Mouse (Mus musculus) hindbrain, postnatal 0 days (tissue): ENCODE measurements around the gene Ncoa3. TPM values are rescaled to one million over a fixed set of nuclear protein-coding genes. Genes with fewer than 3 reads are reported as not detected.
A peak's percentile ranks its signal among the peaks of the same experiment; 100 is the strongest.

Experiments
- ATAC-seq: fragments of 200-750 bp; cut with Nextera tagmentation; 2 replicates; pipeline ENCODE4 v1.8.0; 2017; ENCODE audit warnings: mild to moderate bottlenecking, moderate TSS enrichment, moderate library complexity
- DNase-seq: peaks from one replicate; pipeline ENCODE4 v3.0.0-alpha.2; 2015; ENCODE audit warnings: low spot score
- H3K27ac ChIP-seq: fragments of 300-500 bp; sonication (generic); 2 replicates; pipeline ENCODE4 v1.5.1; 2014; ENCODE audit warnings: mild to moderate bottlenecking
- H3K27me3 ChIP-seq: fragments of 300-500 bp; sonication (generic); 2 replicates; pipeline ENCODE4 v1.6.1; 2014; ENCODE audit warnings: low read length, mixed read lengths; ENCODE audit not compliant: insufficient read depth
- H3K36me3 ChIP-seq: fragments of 300-500 bp; sonication (generic); 2 replicates; pipeline ENCODE4 v1.6.1; 2014; ENCODE audit warnings: low read length, mixed read lengths; ENCODE audit not compliant: insufficient read depth
- H3K4me1 ChIP-seq: fragments of 300-500 bp; sonication (generic); 2 replicates; pipeline ENCODE4 v1.6.1; 2014; ENCODE audit warnings: antibody characterized with exemption, low read length, mixed read lengths; ENCODE audit not compliant: insufficient read depth
- H3K4me2 ChIP-seq: fragments of 300-500 bp; sonication (generic); 2 replicates; pipeline ENCODE4 v1.6.1; 2014; ENCODE audit warnings: low read depth, mild to moderate bottlenecking, low read length, moderate library complexity, mixed read lengths
- H3K4me3 ChIP-seq: fragments of 300-500 bp; sonication (generic); 2 replicates; pipeline ENCODE4 v1.5.1; 2014; ENCODE audit warnings: low read length
- H3K9ac ChIP-seq: fragments of 300-500 bp; sonication (generic); replicated peaks from 2 replicates; pipeline ENCODE4 v1.6.1; 2014; ENCODE audit warnings: mild to moderate bottlenecking, low read length, moderate library complexity, mixed read lengths
- H3K9me3 ChIP-seq: fragments of 300-500 bp; sonication (generic); 2 replicates; pipeline ENCODE4 v1.6.1; 2016; ENCODE audit warnings: low read length, mixed read lengths
- CTCF ChIP-seq: IDR thresholded peaks from 2 replicates; pipeline ENCODE4 v1.5.1; 2016; ENCODE audit warnings: antibody characterized with exemption, control low read depth, low read depth
- WGBS: fragments of 180-500 bp; shearing (Covaris S2); extraction: QIAGEN DNeasy Blood & Tissue Kit; methylation state at CpG from one replicate; pipeline ENCODE4 v1.1.7; 2014; 5-methylcytosine and 5-hydroxymethylcytosine counted together
- polyA plus RNA-seq: library from polyadenylated mRNA; unstranded; fragments of >200 nt; fragmentation: Nextera tagmentation; extraction: Ambion mirVana; gene quantifications from 2 replicates; pipeline ENCODE4 v1.2.1, GENCODE M21; 2015
- total RNA-seq: library from RNA; depleted of rRNA; stranded (reverse); fragments of >200 nt; gene quantifications from 2 replicates; pipeline ENCODE4 v1.2.3, GENCODE M21; 2014

Gene Ncoa3
- total and polyA plus RNA-seq, 2 experiments from 2014 or later: 10.8 to 28.3 TPM

GRCm38 (mm10) chr2:166021642-166022041, 29.2 kb downstream of the Ncoa3 start:
- TF ChIP-seq CTCF: no peak
- H3K9ac ChIP-seq: no peak overlapping the region; the same call in 1 of the 2 replicates
- DNase-seq (peak; percentile 83), ATAC-seq (no peak)
- WGBS: 17% methylated on average over 3 of the region's 3 CpGs
- H3K27me3 ChIP-seq: no peaks in the 10 kb centered on the region
- H3K27ac ChIP-seq: peak overlapping the region; percentile 86
- H3K9me3 ChIP-seq: no peaks in the 10 kb centered on the region
- no peak overlapping the region for H3K4me2 ChIP-seq
- H3K36me3 ChIP-seq: no peaks in the 10 kb centered on the region
- H3K4me3 ChIP-seq: no peak overlapping the region
- peaks cover 13% of the 10 kb centered on the region; the same call in 1 of the 2 replicates for H3K4me1 ChIP-seq

- no peak overlapping the region for H3K4me2 ChIP-seq
- H3K4me3 ChIP-seq: no peak overlapping the region
- H3K9ac ChIP-seq: no peak overlapping the region; the same call in 1 of the 2 replicates
- H3K9me3 ChIP-seq: no peaks in the 10 kb centered on the region
- WGBS: 45% methylated on average over 8 of the region's 8 CpGs
- no peaks in the 10 kb centered on the region for H3K27me3 ChIP-seq
- no peak for TF ChIP-seq CTCF
- DNase-seq (peak; percentile 63), ATAC-seq (no peak)
- H3K27ac ChIP-seq: peak overlapping the region; percentile 86
- H3K36me3 ChIP-seq: no peaks in the 10 kb centered on the region
- peaks cover 13% of the 10 kb centered on the region; the same call in 1 of the 2 replicates for H3K4me1 ChIP-seq
Measured at GRCm38 (mm10) chr2:166022327-166022726, 29.9 kb downstream of the Ncoa3 start.

DNA sequence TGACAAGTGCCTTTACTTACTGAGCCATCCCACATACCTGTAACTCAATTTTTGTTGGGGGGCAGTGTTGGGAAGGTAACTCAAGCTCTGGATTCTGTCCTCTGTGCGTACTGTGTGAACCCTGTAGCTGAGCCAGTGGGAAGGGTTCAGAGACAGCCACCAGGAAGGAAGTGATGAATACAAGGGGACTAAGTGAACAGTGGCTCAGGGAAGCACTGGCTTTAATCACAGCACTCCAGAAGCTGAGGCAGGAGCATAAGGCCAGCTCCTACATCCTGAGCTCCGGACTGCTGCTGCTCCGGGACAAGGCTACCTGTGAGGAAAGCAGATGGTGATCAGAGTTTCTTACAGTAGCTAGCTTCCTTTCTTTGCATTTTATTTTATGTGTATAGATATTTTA, 31.6 kb downstream of the Ncoa3 start:
- Histone ChIP-seq H3K9me3 (no peaks in the 10 kb centered on the region), H3K27ac (no peak overlapping the region; the same call in 1 of the 2 replicates), H3K4me2 (no peak overlapping the region), H3K36me3 (no peaks in the 10 kb centered on the region), H3K27me3 (no peaks in the 10 kb centered on the region), H3K9ac (no peak overlapping the region), H3K4me3 (no peak overlapping the region), H3K4me1 (peaks cover 13% of the 10 kb centered on the region; the same call in 1 of the 2 replicates)
- WGBS: 86% methylated on average over 3 of the region's 3 CpGs
- DNase-seq: no peak
- ATAC-seq: no peak
- no peak for TF ChIP-seq CTCF

DNA sequence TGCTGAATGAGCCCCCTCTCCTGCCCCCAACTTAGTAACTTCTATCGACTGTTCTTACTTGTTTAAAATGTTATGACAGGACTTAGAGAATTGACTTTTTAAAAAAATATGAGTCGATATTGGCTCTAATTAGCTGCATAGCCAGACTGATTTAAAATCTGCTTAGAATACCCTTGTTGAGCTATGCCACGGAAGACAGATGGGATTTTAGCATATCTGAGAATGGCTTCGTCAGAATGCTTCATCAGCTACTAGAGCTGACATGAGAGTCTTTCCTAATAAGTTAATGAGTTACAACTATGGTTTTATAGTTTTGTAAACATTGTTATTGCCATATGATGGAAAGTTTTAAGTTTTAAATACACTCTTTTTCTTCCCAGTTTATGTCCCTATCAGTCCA, 32.2 kb downstream of the Ncoa3 start:
- no peak for TF ChIP-seq CTCF
- Histone ChIP-seq H3K4me2 (no peak overlapping the region), H3K4me3 (no peak overlapping the region), H3K9me3 (no peaks in the 10 kb centered on the region), H3K27me3 (no peaks in the 10 kb centered on the region), H3K27ac (no peak overlapping the region), H3K4me1 (peaks cover 13% of the 10 kb centered on the region; the same call in 1 of the 2 replicates), H3K36me3 (no peaks in the 10 kb centered on the region), H3K9ac (no peak overlapping the region)
- ATAC-seq (no peak), DNase-seq (no peak)
- 71% methylated on average over 4 of the region's 4 CpGs for WGBS

GRCm38 (mm10) chr2:166025943-166026342, 33.5 kb downstream of the Ncoa3 start:
- TF ChIP-seq CTCF: no peak
- no peak for DNase-seq
- no peaks in the 10 kb centered on the region for H3K27me3 ChIP-seq
- H3K4me1 ChIP-seq: peaks cover 19% of the 10 kb centered on the region
- no peak overlapping the region for H3K4me2 ChIP-seq
- WGBS: 95% methylated on average over 5 of the region's 5 CpGs
- no peaks in the 10 kb centered on the region for H3K36me3 ChIP-seq
- no peak overlapping the region for H3K9ac ChIP-seq
- no peak overlapping the region for H3K4me3 ChIP-seq
- ATAC-seq: no peak
- no peak overlapping the region for H3K27ac ChIP-seq
- H3K9me3 ChIP-seq: no peaks in the 10 kb centered on the region

DNA sequence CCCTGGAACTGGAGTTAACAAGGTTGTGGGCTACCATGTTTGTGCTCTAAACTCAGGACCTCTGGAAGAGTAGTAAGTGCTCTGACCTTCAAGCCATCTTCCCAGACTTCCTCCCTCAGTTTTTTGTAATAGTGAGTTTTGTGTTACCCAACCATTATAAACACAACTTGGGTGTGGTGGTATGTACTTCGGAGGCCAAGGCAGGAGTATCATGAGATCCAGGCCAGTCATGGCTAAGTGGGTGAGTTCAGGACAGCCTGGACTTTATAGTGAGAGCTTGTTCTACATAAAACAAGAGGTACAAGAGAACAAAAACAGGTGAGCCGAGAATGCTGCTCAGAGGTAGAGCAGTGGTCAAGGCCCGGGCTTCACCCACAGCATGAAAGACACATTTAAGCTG, 35.4 kb downstream of the Ncoa3 start:
- H3K27me3 ChIP-seq: no peaks in the 10 kb centered on the region
- H3K9me3 ChIP-seq: no peaks in the 10 kb centered on the region
- no peaks in the 10 kb centered on the region for H3K36me3 ChIP-seq
- ATAC-seq (no peak), DNase-seq (no peak)
- no peak for TF ChIP-seq CTCF
- H3K27ac ChIP-seq: no peak overlapping the region
- no peak overlapping the region for H3K9ac ChIP-seq
- WGBS: 91% methylated on average over 3 of the region's 3 CpGs
- H3K4me1 ChIP-seq: peaks cover 6% of the 10 kb centered on the region; the same call in 1 of the 2 replicates
- H3K4me3 ChIP-seq: no peak overlapping the region
- H3K4me2 ChIP-seq: no peak overlapping the region

DNA sequence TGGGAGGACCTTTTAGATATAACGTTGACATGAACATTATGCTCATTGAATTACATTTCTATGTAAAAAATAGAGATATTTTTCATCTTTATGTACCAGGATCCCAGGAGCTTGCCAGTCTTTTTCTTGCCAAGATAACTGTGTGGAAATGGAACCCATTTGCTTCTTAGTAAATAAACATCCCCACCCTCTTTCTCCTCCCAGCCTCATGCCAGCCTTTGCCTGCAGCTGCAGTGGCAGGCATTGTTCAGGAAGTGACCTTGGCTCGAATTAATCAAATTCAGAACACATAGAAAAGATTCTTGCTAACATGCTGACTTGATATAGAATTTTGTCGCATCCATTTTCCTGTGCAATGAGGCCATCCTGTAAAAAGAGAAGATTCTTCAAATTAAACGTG, 36.8 kb downstream of the Ncoa3 start:
- Histone ChIP-seq H3K9me3 (no peaks in the 10 kb centered on the region), H3K36me3 (no peaks in the 10 kb centered on the region), H3K27ac (0 out of 2 replicates have a peak overlapping the region, but pooled peaks have one; percentile 26), H3K4me1 (peaks cover 6% of the 10 kb centered on the region; the same call in 1 of the 2 replicates), H3K9ac (no peak overlapping the region), H3K4me2 (no peak overlapping the region), H3K4me3 (no peak overlapping the region), H3K27me3 (no peaks in the 10 kb centered on the region)
- DNase-seq (no peak), ATAC-seq (no peak)
- WGBS: 38% methylated on average over 4 of the region's 4 CpGs
- TF ChIP-seq CTCF: no peak
